Mouse (Mus musculus) left cerebral cortex, postnatal 25 days (tissue): ENCODE measurements around the gene Gng5. TPM values are rescaled to one million over a fixed set of nuclear protein-coding genes. Genes with fewer than 3 reads are reported as not detected.

ENCODE experiments used
- DNase-seq, 2 experiments: peaks; one replicate each; pipeline ENCODE4 v3.0.0; 2022; ENCODE audit warnings: low spot score in 2 of 2, mixed read lengths in 1 of 2
- intact Hi-C: fragments of 180-260 bp; cut with DNase I; formaldehyde crosslinking; loops from one replicate; pipeline ENCODE4 v1.15.1; 2025
- total RNA-seq, 2 experiments: library from RNA; stranded (reverse); gene quantifications; 2 replicates each; pipeline ENCODE4 v1.2.3; 2021

The Gng5 gene
- 10 to 100 TPM; 47.3 to 49.9 TPM for total RNA-seq

DNA sequence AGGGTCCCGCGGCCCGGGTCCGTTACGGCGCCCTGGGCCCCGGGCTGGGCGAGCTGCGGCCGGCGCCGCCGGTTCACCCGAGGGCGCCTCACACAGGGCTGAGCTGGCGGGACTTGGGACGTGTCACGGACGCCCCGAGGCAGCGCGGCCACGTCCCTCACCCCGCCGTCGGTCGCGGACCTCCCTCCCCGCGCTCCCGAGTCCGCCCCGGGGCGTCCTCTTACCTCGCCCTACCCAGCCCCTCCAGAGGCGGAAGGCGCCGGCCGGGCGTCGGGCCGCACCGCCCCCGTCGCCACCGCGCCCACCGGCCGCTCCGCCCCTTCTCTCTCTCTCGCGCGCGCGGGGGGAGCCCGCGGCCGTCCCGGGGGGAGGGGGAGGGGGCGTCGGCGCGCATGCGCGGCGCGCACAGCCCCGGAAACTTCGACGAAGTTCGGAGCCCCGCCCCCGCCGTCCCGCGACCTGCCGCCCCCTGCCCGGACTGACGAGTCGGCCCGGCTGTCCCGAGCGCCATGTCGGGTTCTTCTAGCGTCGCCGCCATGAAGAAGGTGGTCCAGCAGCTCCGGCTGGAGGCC lies at the start of gene Gng5, which contains the start of gene Spata1:
Gng5 (plus strand) TSS at position 377 of the 572 bp plus-strand sequence.
Spata1 (minus strand) TSS at position 323 of the 572 bp plus-strand sequence.
- intact Hi-C loops, result loop anchor here (5.0 to 10.0 kb wide), 2 partner anchors 157 to 315 kb away; no protein-coding TSS in a partner anchor
- peak; percentile 49 to 63 for DNase-seq

DNA sequence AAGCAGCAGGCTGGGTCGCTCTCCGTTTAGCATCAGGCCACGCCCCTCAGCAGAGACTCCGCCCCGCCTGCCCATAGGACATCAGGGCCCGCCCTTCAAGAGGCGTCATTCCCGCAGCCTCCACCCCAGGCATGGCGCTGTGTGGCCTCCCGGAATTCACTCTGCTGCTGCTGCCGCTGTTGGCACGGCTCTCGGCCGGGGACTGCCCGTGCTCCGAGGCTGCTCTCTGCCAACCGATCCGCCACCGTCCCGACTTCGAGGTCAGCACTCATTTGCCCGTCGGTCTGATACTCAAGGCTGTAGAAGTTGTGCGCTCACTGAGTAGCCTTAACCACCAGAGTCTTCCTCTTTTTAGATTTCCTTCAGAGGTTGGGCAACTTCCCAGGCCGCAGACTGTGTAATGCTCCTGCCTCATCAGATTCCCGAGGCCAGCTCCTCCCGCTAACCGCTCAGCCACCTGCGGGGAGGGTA lies 49.2 kb upstream of the Gng5 start:
- intact Hi-C loops, result loop anchor here (2.0 to 10.0 kb wide), 2 partner anchors 106 to 334 kb away; no protein-coding TSS in a partner anchor
- peak; percentile 91 to 95 for DNase-seq

DNA sequence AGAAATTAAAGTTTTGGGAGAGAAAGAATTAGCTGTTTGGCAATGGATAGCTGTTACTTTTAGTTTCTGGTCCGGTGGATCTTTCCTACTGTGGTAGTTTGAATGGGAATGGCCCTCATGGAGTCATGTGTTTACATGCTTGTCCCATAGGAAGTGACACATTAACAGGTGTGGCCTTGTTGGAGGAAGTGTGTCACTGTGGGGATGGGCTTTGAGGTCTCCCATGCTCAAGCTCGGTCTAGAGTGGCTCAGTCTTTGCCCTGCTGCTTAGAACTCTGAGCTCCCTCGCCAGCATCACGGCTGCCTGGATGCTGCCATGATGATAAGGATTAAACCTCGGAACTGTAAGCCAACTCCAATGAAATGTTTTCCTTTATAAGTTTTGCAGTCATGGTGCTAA lies 48.2 kb upstream of the Gng5 start:
- no peak for DNase-seq
- intact Hi-C loops, result loop anchor here (2.0 to 10.0 kb wide), 2 partner anchors 107 to 333 kb away; no protein-coding TSS in a partner anchor

DNA sequence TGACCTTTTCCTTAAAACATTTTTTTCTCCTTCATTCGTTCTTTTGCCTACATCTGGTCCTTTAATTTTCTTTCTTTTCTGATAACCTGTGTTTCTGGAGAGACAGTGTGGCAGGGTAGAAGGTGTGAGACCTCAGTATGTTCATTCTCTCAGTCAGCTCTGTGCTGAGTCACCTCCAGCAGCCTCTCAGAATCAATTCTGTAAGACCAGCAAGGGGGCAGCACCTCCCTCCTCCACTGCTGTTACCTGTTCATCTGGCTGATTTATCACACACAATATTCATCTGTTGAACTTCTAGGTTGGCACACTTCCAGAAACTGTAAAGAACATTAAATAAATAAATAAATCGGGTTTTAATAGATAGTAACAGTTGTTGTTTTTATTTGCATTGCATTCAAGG lies 36.7 kb upstream of the Gng5 start:
- DNase-seq, result no peak
- intact Hi-C loops, result no loop called here

DNA sequence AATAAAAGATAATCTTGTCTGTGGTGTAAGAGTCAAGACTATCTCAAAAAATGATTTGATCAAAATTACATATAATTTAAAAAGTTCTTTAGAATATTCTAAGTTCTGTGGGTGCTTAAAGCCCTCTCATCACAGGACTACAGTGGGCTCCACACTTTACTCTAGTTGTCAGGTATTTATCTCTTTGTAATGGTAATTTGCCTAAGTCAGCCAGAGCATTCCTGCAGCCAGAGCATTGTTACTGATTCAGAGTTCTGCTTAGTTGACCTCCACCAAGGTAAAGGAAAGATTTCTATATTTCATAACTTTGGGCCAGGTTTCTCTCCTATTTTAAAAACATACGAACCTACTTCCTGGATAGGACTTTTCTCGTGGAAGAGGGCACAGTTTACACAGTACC lies 30.4 kb upstream of the Gng5 start:
- intact Hi-C loops, result no loop called here
- DNase-seq, result no peak

DNA sequence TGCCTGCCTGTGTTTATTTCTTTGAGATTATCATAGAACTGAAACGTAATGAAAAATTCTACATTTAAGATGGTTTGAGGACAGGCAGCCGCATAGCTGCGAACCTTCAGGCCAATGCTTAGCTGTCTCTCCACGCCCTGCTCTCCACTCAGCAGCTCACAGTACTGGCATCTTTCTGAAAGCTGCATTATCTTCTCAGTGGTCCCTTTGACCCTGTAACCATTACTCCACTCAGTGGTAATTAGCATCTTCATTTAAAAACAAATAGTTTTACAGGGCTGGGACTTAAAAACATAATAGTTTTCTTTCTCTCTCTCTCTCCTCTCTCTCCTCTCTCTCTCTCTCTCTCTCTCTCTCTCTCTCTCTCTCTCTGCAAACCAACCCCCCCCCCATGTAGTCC lies 26.9 kb upstream of the Gng5 start:
- intact Hi-C loops, result no loop called here
- DNase-seq, result no peak

DNA sequence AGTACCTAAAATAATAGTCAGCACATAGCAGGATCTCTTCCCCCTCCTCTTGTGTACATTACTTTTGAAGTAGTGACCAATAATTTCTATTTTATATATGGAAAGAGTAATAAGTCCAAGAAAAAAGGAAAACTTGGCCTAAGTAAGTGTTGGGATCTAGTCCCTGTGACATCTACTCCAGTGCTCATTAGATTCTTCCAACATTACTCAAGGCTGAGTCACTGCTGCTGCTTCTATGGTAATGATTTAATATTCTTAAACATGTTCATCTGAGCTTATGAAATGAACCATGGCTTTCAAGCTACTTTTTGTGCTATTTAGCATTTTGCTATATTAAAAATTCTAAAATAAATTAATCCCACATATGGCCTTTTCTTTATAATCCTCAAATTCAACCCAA lies 25.9 kb upstream of the Gng5 start:
- intact Hi-C loops, result no loop called here
- DNase-seq, result no peak

DNA sequence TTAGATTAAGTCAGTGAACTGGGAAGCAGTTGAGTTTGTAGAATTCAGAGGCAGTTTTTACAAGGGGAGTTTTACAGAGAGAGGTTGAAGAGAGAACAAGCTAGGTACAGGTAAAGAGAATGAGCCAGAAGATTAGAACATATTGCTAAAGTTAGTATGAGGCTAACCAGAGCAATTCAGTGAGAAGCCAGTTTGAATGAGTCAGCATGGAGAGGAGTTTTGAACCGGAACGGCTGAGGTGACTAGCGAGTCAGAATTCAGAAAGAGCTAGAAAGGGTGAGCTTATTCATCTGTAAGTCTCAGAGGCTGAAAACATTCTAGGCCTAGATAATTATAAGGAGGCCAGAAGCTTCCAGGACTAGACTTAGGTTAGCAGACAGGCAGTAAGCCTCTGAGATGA lies 25.2 kb upstream of the Gng5 start:
- no peak for DNase-seq

DNA sequence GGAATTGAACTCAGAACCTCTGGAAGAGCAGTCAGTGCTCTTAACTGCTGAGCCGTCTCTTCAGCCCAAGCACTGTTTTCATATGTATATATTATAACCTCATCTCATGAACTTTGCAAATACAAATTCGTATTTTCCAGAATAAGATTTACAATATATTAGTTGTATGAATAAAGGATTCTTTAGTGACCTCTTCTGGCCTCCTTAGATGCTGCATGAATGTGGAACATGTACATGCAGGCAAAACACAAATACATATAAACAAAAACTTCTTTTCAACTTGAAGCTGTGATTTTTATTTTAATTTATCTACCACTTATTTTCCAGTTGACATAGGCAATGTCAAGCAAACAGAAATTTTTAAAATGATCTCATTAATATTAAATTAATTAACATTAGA lies 17.6 kb upstream of the Gng5 start:
- intact Hi-C loops, result no loop called here
- DNase-seq, result no peak

More for the DNA sequence above, 25.2 kb upstream of the Gng5 start:
- intact Hi-C loops, result no loop called here

DNA sequence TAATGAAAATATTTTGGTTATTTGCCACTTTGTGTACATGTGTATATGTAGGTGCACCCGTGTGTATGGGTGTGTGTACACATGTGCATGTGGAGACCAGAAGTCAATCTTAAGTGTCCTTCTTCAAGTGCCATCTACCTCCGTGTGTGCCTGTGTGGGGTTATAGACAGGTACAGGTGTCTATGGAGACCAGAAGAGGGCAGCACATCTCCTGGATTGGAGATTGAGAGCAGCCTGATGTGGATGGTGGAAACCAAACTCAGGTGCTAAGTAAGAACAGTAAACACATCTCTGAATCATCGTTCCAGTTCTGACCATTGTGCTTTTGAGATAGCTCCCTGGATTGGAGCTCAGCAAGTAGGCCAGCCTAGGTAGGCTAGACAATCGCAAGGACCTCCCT lies 13.1 kb upstream of the Gng5 start:
- no peak for DNase-seq
- intact Hi-C loops, result no loop called here

DNA sequence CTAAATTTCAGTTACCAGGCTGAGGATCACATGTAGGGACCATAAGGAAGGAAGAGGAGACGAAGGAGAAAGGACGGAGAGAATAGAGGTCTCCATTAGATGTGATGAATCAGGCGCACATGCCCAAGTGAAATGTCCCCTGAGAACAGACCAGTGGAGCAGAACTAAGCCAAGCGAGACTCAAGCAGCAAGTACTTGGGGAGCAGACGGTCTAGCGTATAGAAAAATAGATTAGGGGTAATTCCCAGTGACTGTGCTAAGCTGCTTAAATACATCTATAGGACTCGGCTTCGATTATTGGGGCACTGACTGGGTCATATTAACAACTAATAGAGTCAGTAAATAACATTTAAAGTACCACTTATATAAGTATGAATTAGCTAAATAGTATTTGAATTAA lies 4.7 kb upstream of the Gng5 start:
- intact Hi-C loops, result loop anchor here (10.0 kb wide), 1 partner anchor 310 kb away; no protein-coding TSS in a partner anchor
- DNase-seq, result no peak

DNA sequence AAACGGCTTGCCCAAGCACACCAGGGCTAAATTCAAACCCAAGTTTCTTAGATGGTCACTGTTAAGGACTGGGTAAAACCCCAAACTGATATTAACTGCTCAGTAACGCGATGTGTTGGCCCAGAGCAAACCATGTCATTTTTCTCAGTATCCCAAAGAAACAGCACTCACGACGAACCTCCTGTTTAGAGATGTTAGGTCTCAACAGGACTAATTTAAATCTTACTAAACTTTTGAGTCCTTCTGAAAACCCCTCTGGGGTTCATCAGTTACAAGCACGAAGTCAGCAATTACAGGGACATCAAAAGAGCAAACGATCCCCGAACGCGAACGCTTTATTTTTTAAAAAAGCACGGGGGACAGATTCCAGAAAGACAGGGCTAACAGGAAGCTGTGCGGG lies 618 bp upstream of the Gng5 start:
- intact Hi-C loops, result loop anchor here (10.0 kb wide), 1 partner anchor 314 kb away; no protein-coding TSS in a partner anchor
- no peak for DNase-seq

DNA sequence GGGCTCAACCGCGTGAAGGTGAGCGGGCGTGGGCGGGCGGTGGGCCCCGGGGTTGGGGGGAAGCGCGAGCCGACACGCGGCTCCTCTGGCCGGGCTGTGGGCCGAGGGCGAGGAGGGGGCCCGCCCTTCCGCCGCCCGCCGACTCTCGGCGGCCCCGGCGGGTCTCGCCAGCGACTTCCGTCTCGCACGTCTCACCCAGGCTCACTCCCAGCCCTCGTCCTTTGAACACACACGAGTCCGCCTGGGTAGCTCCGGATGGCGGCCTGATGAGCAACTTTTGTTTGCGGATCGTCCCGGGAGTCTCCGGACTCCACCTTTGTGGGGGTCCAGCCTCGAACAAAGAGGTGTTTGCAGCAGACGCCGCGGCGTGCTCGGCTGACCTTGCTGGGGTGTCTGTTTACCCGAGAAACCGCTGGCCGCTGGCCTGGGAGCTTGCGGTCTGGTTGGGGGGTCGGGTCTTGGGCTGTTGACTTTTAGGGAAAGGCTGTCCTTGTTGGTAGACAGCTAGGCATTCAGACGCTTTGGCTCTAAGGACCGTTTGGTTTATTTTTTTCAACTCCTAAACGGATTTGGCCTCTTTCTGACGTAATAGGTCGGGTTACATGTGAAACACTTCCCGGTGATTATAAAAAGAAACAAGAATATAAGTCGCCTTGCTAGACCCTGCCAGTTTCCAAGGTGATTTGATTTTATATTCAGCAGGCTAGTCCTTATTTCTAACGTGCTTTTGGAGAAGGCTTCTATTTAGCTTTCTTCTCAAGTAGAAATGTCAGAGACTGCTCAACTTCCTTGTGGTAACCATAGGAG lies 599 bp downstream of the Gng5 start:
- DNase-seq, result peak in 1 of 2 experiments; percentile 20
- intact Hi-C loops, result loop anchor here (5.0 kb wide), 1 partner anchor 158 kb away; no protein-coding TSS in a partner anchor

DNA sequence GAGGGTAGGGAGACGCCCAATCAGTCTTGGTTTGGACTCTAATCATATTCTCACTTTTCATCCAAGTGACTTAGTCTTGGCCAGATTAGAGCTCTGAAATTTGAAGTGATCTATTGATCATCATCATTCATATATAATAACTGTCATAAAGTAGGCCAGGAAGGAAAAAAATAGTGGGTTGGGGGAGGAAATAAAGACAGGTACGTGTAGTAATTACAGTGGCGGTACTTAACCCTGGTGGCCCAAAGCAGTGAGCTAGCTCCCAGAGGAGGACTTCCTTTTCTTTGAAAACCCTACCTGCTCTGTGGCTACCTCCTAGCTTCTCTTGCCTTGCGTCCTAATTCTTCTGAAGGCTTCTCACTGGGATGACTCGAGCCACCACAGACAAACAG lies 1.2 kb downstream of the Gng5 start:
- no peak for DNase-seq
- intact Hi-C loops, result loop anchor here (5.0 kb wide), 1 partner anchor 159 kb away; no protein-coding TSS in a partner anchor

DNA sequence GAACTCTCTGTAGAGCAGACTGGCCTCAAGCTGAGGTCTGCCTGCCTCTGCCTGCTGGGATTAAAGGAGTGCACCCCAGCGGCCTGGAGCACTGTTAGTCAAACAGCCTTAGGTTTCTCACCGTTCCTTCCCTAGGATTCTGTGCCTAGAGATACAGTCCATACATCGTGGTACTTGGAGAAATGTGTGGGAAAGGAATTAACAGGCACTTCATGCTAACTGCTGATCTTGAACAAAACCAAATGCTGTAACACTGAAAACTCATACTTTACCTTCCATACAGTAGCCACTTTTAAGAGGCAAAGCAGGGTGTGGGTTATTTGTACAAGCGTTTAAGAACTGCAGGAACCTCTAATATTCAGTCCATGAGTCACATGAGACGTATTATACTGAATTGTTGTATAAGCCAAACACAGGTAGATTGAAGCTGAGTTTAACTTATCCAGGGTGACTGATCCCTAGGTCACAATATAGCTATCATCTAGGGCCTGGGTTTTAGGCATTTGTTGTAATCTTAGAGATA lies 2.1 kb downstream of the Gng5 start:
- no peak for DNase-seq
- intact Hi-C loops, result loop anchor here (5.0 kb wide), 1 partner anchor 159 kb away; no protein-coding TSS in a partner anchor

DNA sequence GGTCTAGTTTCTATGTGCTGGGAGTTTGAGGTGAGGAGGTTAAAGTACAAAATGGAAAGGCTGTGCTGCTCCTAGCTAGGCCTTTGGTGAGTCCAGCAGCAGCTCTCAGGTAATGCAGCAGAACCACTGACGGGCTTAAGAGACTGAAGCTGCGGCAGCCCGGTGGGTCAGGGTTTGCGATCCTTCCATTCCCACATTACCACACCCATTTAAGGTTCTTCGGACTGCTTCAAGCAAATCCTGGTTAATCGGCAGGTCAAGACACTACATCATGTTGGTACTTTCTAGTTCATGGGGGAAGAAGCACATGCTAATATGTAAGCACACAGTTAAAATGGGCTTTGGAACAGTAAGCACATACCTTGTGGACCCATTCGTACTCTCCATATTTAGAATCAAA lies 7.1 kb downstream of the Gng5 start:
- no peak for DNase-seq
- intact Hi-C loops, result no loop called here

DNA sequence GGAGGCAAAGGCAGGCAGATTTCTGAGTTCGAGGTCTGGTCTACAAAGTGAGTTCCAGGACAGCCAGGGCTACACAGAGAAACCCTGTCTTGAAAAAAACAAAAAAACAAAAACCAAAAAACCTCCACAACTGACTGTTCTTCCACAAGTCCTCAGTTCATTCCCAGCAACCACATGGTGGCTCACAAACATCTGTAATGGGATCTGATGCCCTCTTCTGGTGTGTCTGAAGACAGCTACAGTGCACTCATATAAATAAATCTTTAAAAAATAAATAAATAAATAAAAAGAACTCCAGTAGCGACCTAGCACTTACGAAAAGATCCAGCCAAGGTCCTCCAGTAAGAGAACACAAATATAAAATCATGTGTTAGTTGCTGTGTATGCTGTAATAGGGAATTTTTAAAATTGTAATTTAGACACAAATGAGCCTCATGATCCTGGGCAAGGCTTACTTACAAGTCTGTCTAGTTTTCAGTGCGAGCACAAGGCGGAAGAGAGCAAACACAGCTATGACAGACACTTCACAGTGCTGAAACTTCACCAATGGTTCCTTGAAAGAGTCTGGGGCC lies 20.7 kb downstream of the Gng5 start:
- intact Hi-C loops, result loop anchor here (2.0 to 5.0 kb wide), 3 partner anchors 176 to 262 kb away; no protein-coding TSS in a partner anchor
- DNase-seq, result peak in 1 of 2 experiments; percentile 33

DNA sequence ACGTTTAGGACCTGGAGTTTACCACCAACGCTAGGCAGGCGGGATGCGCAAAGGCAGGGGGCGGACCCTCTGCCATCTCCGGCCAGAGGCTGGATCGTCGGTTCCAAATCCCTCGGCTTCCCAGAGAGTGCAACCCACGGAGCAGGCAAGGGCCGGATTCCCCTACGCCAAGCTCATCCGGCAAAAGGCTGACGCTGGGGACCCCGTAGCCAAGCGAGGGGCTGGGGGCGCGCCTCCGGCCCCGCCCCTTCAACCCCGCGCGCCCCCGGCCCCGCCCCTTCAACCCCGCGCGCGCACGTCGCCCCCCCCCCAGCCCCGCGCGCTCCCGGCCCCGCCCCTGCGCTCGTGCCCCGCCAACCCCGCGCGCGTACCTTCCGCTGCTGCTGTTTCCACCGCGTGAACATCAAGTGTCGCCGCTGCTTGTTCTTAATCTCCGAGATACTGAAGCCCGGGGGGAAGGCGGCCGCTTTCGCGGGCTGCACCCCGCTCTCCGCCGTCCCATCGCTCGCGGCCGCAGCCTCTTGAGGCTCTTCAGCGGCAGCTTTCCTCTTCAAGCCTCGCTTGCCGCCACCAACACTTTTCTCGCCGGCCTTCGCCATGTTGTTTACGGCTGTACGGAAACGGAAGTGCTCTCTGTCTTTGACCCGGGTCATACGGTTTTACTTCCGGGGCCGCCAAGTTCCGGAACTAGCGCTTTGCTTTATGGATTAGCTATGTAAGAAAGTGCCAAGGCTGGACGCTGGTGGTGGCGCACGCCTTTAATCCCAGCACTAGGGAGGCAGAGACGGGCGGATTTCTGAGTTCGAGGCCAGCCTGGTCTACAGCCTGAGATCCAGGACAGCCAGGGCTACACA lies 21.4 kb downstream of the Gng5 start, which contains the start of gene Rpf1:
Rpf1 (minus strand) TSS at position 632 of the 854 bp plus-strand sequence.
- peak; percentile 92 to 96 for DNase-seq
- intact Hi-C loops, result loop anchor here (2.0 to 5.0 kb wide), 3 partner anchors 176 to 262 kb away; no protein-coding TSS in a partner anchor

DNA sequence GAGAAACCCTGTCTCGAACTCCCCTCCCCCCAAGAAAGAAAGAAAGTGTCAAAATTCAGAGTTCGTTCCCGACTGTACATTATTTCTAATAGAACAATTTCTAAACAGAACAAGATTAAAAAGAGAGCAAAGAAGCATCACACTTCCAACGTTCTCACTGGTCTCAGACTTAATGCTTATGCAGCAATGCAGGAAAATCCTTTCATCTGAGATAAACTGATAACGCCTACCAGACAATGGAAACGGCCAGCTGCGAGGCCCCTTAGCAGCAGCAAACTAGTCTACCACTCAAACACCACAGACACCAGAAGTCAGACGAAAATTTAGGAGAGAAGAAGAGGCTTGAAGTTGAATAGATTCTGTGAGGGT lies 22.0 kb downstream of the Gng5 start:
- intact Hi-C loops, result loop anchor here (2.0 to 5.0 kb wide), 3 partner anchors 177 to 261 kb away; no protein-coding TSS in a partner anchor
- DNase-seq, result no peak
